Mouse (Mus musculus): ENCODE measurements at regions not wholly inside any gene's neighbourhood (a gene's known extent, or its start where the extent isn't known, plus 50 kb on each side); places are given as distances from the start of the nearest gene placed in this dataset.
"Not testable (repeated sequence)": the region's sequence is repeated elsewhere in the genome, so short reads cannot be mapped to it uniquely, and the experiment has no call there.

GRCm38 (mm10) chr16:30804018-30804417 is 204.5 kb downstream of the Fam43a start:
- no peak overlapping the region for H3K4me2 ChIP-seq
- H3K4me1 ChIP-seq (ENCODE audit: control insufficient read depth, insufficient read depth, low read length) = no peaks in the 10 kb centered on the region
- H3K27ac ChIP-seq (ENCODE audit: low read depth, low read length) = no peak overlapping the region
- no peaks in the 10 kb centered on the region for H3K36me3 ChIP-seq (ENCODE audit: control insufficient read depth, insufficient read depth, low read length)
- H3K9me3 ChIP-seq (ENCODE audit: control insufficient read depth, low read length) = no peaks in the 10 kb centered on the region
- no peak overlapping the region for H3K4me3 ChIP-seq (ENCODE audit: low read depth, low read length)
- no peaks in the 10 kb centered on the region for H3K27me3 ChIP-seq (ENCODE audit: control insufficient read depth, insufficient read depth, low read length)
- ATAC-seq (ENCODE audit: low FRiP score) = no peak
- H3K9ac ChIP-seq (ENCODE audit: low read length) = no peak overlapping the region
- WGBS = 85% methylated on average over 3 of the region's 3 CpGs
- DNase-seq (ENCODE audit: low spot score, missing footprints) = no peak

GRCm38 (mm10) chr16:30806206-30806605 is 206.7 kb downstream of the Fam43a start:
- H3K9me3 ChIP-seq (ENCODE audit: control insufficient read depth, low read length); DNase-seq (ENCODE audit: low spot score, missing footprints); H3K27me3 ChIP-seq (ENCODE audit: control insufficient read depth, insufficient read depth, low read length); H3K4me2 ChIP-seq; H3K36me3 ChIP-seq (ENCODE audit: control insufficient read depth, insufficient read depth, low read length); H3K4me3 ChIP-seq (ENCODE audit: low read depth, low read length); ATAC-seq (ENCODE audit: low FRiP score); H3K27ac ChIP-seq (ENCODE audit: low read depth, low read length); H3K4me1 ChIP-seq (ENCODE audit: control insufficient read depth, insufficient read depth, low read length); H3K9ac ChIP-seq (ENCODE audit: low read length): not testable (repeated sequence)
- 91% methylated on average over 4 of the region's 4 CpGs for WGBS

GRCm38 (mm10) chr16:30818541-30819120 is 219.1 kb downstream of the Fam43a start:
- WGBS = 77% methylated on average over 5 of the region's 5 CpGs

GRCm38 (mm10) chr16:30819342-30819741 is 219.8 kb downstream of the Fam43a start:
- no peak overlapping the region for H3K9ac ChIP-seq (ENCODE audit: low read length)
- no peak overlapping the region for H3K4me3 ChIP-seq (ENCODE audit: low read depth, low read length)
- no peaks in the 10 kb centered on the region for H3K9me3 ChIP-seq (ENCODE audit: control insufficient read depth, low read length)
- H3K27ac ChIP-seq (ENCODE audit: low read depth, low read length) = no peak overlapping the region
- no peak for DNase-seq (ENCODE audit: low spot score, missing footprints)
- H3K36me3 ChIP-seq (ENCODE audit: control insufficient read depth, insufficient read depth, low read length) = no peaks in the 10 kb centered on the region
- H3K4me1 ChIP-seq (ENCODE audit: control insufficient read depth, insufficient read depth, low read length) = peaks cover 8% of the 10 kb centered on the region
- H3K4me2 ChIP-seq = no peak overlapping the region
- H3K27me3 ChIP-seq (ENCODE audit: control insufficient read depth, insufficient read depth, low read length) = no peaks in the 10 kb centered on the region
- no peak for ATAC-seq (ENCODE audit: low FRiP score)
- 87% methylated on average over 4 of the region's 4 CpGs for WGBS

More at GRCm38 (mm10) chr16:30818541-30819120, 219.1 kb downstream of the Fam43a start:
- Histone ChIP-seq H3K27me3 (ENCODE audit: control insufficient read depth, insufficient read depth, low read length) (no peaks in the 10 kb centered on the region), H3K4me3 (ENCODE audit: low read depth, low read length) (no peak overlapping the region), H3K9ac (ENCODE audit: low read length) (no peak overlapping the region), H3K4me2 (no peak overlapping the region), H3K4me1 (ENCODE audit: control insufficient read depth, insufficient read depth, low read length) (peaks cover 8% of the 10 kb centered on the region), H3K36me3 (ENCODE audit: control insufficient read depth, insufficient read depth, low read length) (no peaks in the 10 kb centered on the region), H3K9me3 (ENCODE audit: control insufficient read depth, low read length) (no peaks in the 10 kb centered on the region), H3K27ac (ENCODE audit: low read depth, low read length) (no peak overlapping the region)
- DNase-seq (ENCODE audit: low spot score, missing footprints) (no peak), ATAC-seq (ENCODE audit: low FRiP score) (no peak)

- Histone ChIP-seq H3K4me2 (no peak overlapping the region), H3K4me3 (ENCODE audit: low read depth, low read length) (no peak overlapping the region), H3K4me1 (ENCODE audit: control insufficient read depth, insufficient read depth, low read length) (peaks cover 8% of the 10 kb centered on the region), H3K27me3 (ENCODE audit: control insufficient read depth, insufficient read depth, low read length) (no peaks in the 10 kb centered on the region), H3K27ac (ENCODE audit: low read depth, low read length) (no peak overlapping the region), H3K9ac (ENCODE audit: low read length) (no peak overlapping the region), H3K9me3 (ENCODE audit: control insufficient read depth, low read length) (no peaks in the 10 kb centered on the region), H3K36me3 (ENCODE audit: control insufficient read depth, insufficient read depth, low read length) (no peaks in the 10 kb centered on the region)
- ATAC-seq (ENCODE audit: low FRiP score) (no peak), DNase-seq (ENCODE audit: low spot score, missing footprints) (no peak)
- WGBS = 97% methylated on average over 2 of the region's 3 CpGs
These were observed 220.7 kb downstream of the Fam43a start for GRCm38 (mm10) chr16:30820234-30820633.

- H3K9me3 ChIP-seq (ENCODE audit: control insufficient read depth, low read length) = no peaks in the 10 kb centered on the region
- DNase-seq (ENCODE audit: low spot score, missing footprints) = peak; percentile 88
- H3K4me3 ChIP-seq (ENCODE audit: low read depth, low read length) = no peak overlapping the region
- no peak overlapping the region for H3K27ac ChIP-seq (ENCODE audit: low read depth, low read length)
- H3K9ac ChIP-seq (ENCODE audit: low read length) = peak overlapping the region; percentile 38
- peak overlapping the region; percentile 35 for H3K4me2 ChIP-seq
- no peaks in the 10 kb centered on the region for H3K36me3 ChIP-seq (ENCODE audit: control insufficient read depth, insufficient read depth, low read length)
- no peak for ATAC-seq (ENCODE audit: low FRiP score)
- no peaks in the 10 kb centered on the region for H3K27me3 ChIP-seq (ENCODE audit: control insufficient read depth, insufficient read depth, low read length)
- peaks cover 8% of the 10 kb centered on the region for H3K4me1 ChIP-seq (ENCODE audit: control insufficient read depth, insufficient read depth, low read length)
- 77% methylated on average over 4 of the region's 4 CpGs for whole genome bisulfite sequencing
These were observed 221.2 kb downstream of the Fam43a start for GRCm38 (mm10) chr16:30820761-30821160.

GRCm38 (mm10) chr16:30821191-30821910 is 221.8 kb downstream of the Fam43a start:
- peak overlapping the region; percentile 38 for H3K9ac ChIP-seq (ENCODE audit: low read length)
- peak; percentile 76 for ATAC-seq (ENCODE audit: low FRiP score)

GRCm38 (mm10) chr16:30821911-30822578 is 222.5 kb downstream of the Fam43a start:
- DNase-seq (ENCODE audit: low spot score, missing footprints) = no peak
- Histone ChIP-seq H3K9me3 (ENCODE audit: control insufficient read depth, low read length) (no peaks in the 10 kb centered on the region), H3K27ac (ENCODE audit: low read depth, low read length) (no peak overlapping the region), H3K4me1 (ENCODE audit: control insufficient read depth, insufficient read depth, low read length) (peaks cover 8% of the 10 kb centered on the region), H3K4me3 (ENCODE audit: low read depth, low read length) (no peak overlapping the region), H3K9ac (ENCODE audit: low read length) (no peak overlapping the region), H3K27me3 (ENCODE audit: control insufficient read depth, insufficient read depth, low read length) (no peaks in the 10 kb centered on the region), H3K36me3 (ENCODE audit: control insufficient read depth, insufficient read depth, low read length) (no peaks in the 10 kb centered on the region), H3K4me2 (no peak overlapping the region)
- ATAC-seq (ENCODE audit: low FRiP score) = no peak
- 77% methylated on average over 13 of the region's 13 CpGs for WGBS

More at GRCm38 (mm10) chr16:30821191-30821910, 221.8 kb downstream of the Fam43a start:
- Histone ChIP-seq H3K4me1 (ENCODE audit: control insufficient read depth, insufficient read depth, low read length) (peaks cover 8% of the 10 kb centered on the region), H3K27me3 (ENCODE audit: control insufficient read depth, insufficient read depth, low read length) (no peaks in the 10 kb centered on the region), H3K4me3 (ENCODE audit: low read depth, low read length) (no peak overlapping the region), H3K9me3 (ENCODE audit: control insufficient read depth, low read length) (no peaks in the 10 kb centered on the region), H3K4me2 (peak overlapping the region; percentile 35), H3K36me3 (ENCODE audit: control insufficient read depth, insufficient read depth, low read length) (no peaks in the 10 kb centered on the region), H3K27ac (ENCODE audit: low read depth, low read length) (no peak overlapping the region)
- DNase-seq (ENCODE audit: low spot score, missing footprints) = peak; percentile 93
- WGBS = 12% methylated on average over 17 of the region's 17 CpGs

GRCm38 (mm10) chr16:30826128-30826527 is 226.6 kb downstream of the Fam43a start:
- Histone ChIP-seq H3K27ac (ENCODE audit: low read depth, low read length) (no peak overlapping the region), H3K4me1 (ENCODE audit: control insufficient read depth, insufficient read depth, low read length) (peaks cover 4% of the 10 kb centered on the region), H3K4me3 (ENCODE audit: low read depth, low read length) (no peak overlapping the region), H3K36me3 (ENCODE audit: control insufficient read depth, insufficient read depth, low read length) (no peaks in the 10 kb centered on the region), H3K4me2 (no peak overlapping the region), H3K9ac (ENCODE audit: low read length) (no peak overlapping the region), H3K9me3 (ENCODE audit: control insufficient read depth, low read length) (no peaks in the 10 kb centered on the region), H3K27me3 (ENCODE audit: control insufficient read depth, insufficient read depth, low read length) (no peaks in the 10 kb centered on the region)
- ATAC-seq (ENCODE audit: low FRiP score) = no peak
- WGBS = 77% methylated on average over 3 of the region's 3 CpGs
- DNase-seq (ENCODE audit: low spot score, missing footprints) = no peak
